Mouse (Mus musculus): ENCODE data around the gene Dnajc27. TPM values are rescaled to one million over a fixed set of nuclear protein-coding genes. Genes with fewer than 3 reads are reported as not detected.

Gene Dnajc27
- polyA plus RNA-seq (2017; shearing (Covaris generic)): 12.2 TPM

DNA sequence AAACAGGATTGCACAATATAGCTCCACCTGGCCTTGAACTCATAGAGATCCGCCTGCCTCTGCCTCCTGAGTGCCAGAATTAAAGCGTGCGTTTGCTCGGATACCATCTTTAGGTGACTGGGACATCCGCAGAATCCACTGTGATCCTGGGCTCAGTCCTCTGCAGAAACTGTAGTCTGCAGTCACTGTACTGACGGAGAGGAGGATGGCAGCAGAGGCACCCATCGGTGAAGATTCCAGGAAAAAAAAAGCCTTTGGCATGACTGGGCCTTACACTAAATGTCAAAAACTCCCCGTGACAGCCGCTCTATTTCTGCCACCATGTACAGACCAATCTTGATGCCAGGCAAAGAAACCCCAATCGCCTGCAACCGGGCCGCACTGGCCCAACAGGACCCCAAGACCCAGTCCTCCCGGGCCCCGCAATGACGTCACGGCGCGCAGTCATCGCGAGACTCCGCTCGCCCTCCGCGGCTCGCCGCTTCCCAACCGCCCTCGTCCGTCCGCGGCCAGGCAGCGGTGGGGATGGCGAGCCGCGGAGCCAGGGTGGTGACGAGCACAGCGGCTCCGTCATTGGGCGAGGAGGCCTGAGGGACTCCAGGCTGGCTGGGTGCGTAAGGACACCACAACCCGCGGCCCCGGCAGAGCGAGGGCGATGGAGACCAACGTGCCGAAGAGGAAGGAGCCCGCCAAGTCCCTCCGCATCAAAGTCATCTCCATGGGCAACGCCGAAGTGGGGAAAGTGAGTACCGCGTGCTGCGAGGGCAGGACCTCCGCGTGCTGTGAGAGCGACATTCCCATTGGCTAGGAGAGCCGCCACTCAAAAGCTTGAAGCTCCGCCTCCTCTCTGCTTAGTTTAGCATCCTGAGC, at the start of gene Dnajc27:
Gene Dnajc27, plus strand, starts transcription at position 452 of the 870 bp plus-strand sequence.

DNA sequence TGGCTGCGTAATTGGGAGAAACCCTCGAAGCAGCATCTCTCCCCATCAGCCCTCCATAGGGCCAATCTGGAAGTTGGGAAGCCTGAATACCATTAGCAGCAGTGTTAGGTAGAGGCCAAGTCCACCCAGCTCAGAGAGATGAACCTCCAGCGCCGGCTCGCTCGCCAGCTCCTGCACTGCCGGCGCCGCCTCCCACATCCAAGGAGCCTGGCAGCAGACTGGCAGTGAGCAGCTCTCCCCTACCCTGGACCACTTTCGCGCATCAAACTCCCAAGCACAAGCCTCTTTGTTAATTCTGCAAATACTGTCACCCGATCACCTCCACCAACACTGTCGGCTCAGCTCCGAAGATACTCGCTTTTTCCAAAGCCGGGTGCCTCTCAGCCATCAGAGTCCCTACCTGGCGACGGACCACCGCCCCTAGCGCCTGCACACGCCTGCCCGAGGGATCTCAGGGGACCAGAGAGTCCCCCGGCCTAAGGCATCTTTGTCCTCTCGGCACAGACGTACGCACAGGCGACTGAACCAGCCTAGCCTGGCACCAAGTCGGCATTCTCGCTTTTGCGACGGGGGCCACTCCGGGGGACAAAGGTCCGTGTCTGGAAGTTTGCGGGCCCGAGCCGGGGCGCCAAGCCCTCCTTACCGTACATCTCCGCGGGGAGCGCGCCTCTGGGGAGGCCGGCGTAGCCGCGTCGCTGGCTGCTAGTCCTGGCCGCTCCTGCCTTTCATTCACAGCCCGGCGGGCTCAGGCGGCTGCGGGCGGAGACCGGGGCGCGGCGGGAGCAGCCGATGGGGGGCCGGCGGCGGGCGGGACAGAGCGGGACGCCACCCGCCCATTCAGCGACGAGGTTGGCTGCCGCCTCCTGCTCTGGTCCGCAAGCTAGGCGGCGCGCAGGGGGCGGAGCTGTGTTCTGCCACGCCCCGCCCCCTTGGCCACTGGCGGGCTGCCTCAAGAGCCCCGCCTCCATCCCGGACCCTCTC, 44.0 kb upstream of the Dnajc27 start, which contains the start of gene Efr3b:
Gene Efr3b, minus strand, starts transcription at position 855 of the 981 bp plus-strand sequence.

DNA sequence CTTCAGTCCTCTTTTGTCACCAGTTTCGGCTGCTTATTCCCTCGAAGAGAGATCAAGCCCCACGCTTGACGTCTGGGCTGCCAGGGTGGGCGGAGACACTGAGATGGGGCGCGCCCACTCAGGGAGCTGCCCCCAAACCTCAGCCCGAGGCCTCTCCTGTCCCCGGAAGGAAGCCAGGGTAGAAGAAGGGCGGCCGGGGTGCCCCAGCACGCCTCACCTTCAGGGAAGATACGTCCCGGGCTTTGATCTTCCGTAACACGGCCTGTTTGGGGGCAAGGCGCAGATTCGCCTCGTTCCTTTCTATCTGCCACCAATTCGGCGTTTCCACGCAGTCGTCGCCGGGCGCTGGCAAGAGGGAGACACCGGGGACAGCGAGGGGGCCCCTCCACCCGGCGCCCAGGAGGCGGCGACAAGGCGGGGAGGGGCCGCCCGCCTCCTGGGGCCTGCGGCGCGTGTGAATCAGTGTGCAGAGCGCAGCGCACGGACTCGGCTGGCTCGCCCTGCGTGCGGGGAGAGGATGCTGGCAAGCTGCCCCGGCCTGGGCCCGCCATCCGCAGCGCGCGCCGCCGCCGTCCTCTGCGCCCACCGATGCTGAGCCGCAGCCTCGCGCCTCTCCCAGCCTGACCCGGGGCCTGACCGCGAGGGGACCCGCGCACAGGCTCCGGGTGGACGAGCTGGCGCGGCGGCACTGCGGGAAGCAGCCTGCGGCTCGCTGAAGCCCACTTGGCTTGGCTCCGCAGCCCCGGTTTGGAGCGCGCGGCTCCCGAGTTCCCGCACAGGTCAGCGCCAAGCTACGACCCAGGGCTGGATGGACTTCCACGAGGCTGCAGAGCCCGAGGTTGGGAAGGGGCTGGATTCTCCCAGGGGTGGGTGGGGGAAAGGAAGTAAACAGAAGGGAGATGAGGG, 50.8 kb downstream of the Dnajc27 start, which contains the start of gene Adcy3:
Gene Adcy3, plus strand, starts transcription at position 163 of the 906 bp plus-strand sequence.

Other genes with a start within 250 kb of the Dnajc27 start
- 1.8 TPM for gene Pomc, start 127.6 kb upstream of the Dnajc27 start, polyA plus RNA-seq (2017; shearing (Covaris generic))
- gene Efr3b, start 43.7 kb upstream of the Dnajc27 start, polyA plus RNA-seq (2017; shearing (Covaris generic)): 0.08 TPM
- 33.5 TPM for gene Adcy3, start 50.5 kb downstream of the Dnajc27 start, polyA plus RNA-seq (2017; shearing (Covaris generic))
- 3.2 TPM for gene Ptrhd1, start 151.4 kb downstream of the Dnajc27 start, polyA plus RNA-seq (2017; shearing (Covaris generic))
- 27.2 TPM for gene Cenpo, start 151.7 kb downstream of the Dnajc27 start, polyA plus RNA-seq (2017; shearing (Covaris generic))